Mouse (Mus musculus): Measurements from ENCODE around the gene Apol9a. TPM values are rescaled to one million over a fixed set of nuclear protein-coding genes. Genes with fewer than 3 reads are reported as not detected.

Gene Apol9a
- polyA plus RNA-seq, 1 experiment from 2014 or later: not detected

DNA sequence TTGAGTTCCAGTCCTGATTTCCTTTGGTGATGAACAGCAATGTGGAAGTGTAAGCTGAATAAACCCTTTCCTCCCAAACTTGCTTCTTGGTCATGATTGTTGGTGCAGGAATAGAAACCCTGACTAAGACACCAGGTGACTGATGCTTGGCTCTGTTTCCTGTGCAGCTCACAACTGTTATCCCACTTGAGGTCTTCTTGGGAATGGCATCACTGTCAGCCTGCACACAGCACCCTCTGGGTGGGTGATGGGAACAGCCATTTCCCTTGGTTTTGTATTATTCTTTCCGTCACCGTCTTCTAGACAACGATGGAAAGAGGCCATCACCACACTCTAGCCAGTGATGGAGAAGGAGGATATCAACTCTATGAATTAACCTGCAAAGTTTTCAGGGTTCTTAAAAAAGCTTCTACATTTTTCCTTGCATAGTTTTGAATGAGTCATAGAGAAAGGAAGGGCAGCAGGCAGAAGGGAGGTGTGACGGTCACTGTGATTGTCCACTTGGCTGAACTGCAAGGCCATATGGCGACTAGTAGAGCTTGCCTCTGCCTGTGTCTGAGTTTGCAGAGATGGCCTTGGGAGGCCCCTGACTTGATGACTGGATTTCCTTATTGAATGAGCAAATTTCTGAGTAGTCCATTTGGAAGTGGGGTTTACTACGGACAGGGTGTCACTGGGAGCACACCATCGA is 26.4 kb downstream of the Apol9a start:
- DNase-seq (ENCODE audit: low spot score) (no peak), ATAC-seq (replicated peaks; ENCODE audit: low FRiP score) (no peak)
- no peaks in the 10 kb centered on the region for H3K4me1 ChIP-seq (replicated peaks; ENCODE audit: control insufficient read depth, insufficient read depth, low read length)
- 90% methylated on average over 7 of the region's 7 CpGs for WGBS
- no peaks in the 10 kb centered on the region for H3K27me3 ChIP-seq (ENCODE audit: control insufficient read depth, insufficient read depth, low read length)
- no peak overlapping the region for H3K4me3 ChIP-seq (ENCODE audit: low read depth, low read length)
- no peak overlapping the region for H3K9ac ChIP-seq (ENCODE audit: low read length)
- H3K36me3 ChIP-seq (ENCODE audit: control insufficient read depth, insufficient read depth, low read length): no peaks in the 10 kb centered on the region
- H3K27ac ChIP-seq (ENCODE audit: low read depth, low read length): no peak overlapping the region
- H3K4me2 ChIP-seq (ENCODE audit: low read depth, low read length, severe bottlenecking): no peak overlapping the region
- no peaks in the 10 kb centered on the region for H3K9me3 ChIP-seq (ENCODE audit: control insufficient read depth, low read length)

DNA sequence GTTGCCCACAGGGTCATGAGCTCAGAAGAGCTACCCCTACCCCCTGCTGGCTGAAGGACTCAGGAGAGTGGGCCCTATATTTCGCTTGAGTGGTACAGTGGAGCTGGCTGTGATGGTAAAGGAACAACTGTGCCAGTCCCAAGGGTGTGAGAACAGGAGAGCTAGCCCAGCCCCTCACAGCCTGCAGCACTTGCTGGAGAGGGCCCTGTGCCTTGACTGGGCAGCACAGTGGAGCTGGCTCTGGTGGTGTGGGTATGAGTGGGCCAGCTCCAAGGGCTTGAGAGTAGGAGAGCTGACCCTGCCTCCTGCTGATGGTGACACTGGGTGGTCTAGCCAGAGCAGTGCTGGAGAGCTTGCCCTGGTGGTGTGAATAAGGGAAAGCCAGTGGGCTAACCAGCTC is 28.1 kb downstream of the Apol9a start:
- no peak for ATAC-seq (replicated peaks; ENCODE audit: low FRiP score)

DNA sequence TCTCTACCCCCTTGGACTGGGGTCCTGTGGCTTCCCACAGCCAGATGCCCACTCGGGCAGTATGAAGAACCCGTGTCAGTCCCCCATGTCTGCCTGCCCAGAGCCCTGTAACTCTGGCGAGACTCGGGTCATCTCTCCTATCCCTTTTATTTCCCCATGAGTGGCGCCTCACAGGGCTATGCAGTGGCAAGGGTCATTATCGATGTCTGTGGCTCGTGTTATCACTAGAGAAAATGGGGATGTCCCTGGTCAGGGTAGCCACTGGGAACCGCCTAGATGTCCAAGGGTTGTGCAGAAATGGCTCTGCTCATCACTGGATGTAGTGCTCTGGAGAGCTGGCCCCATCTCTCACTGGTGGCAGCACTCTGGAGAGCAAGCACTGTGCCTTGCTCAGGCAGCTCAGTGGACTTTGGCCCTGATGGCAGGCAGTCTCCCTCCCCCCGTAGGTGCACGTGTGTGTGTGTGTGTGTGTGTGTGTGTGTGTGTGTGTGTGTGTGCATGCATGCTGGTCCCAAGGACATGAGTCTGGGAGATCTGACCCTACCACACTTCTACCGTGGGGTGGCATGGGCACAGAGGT is 28.6 kb downstream of the Apol9a start:
- DNase-seq (ENCODE audit: low spot score): no peak
- Histone ChIP-seq H3K4me3 (ENCODE audit: low read depth, low read length) (no peak overlapping the region), H3K9ac (ENCODE audit: low read length) (no peak overlapping the region), H3K4me1 (replicated peaks; ENCODE audit: control insufficient read depth, insufficient read depth, low read length) (no peaks in the 10 kb centered on the region), H3K27ac (ENCODE audit: low read depth, low read length) (no peak overlapping the region), H3K9me3 (ENCODE audit: control insufficient read depth, low read length) (no peaks in the 10 kb centered on the region), H3K27me3 (ENCODE audit: control insufficient read depth, insufficient read depth, low read length) (no peaks in the 10 kb centered on the region), H3K4me2 (ENCODE audit: low read depth, low read length, severe bottlenecking) (no peak overlapping the region), H3K36me3 (ENCODE audit: control insufficient read depth, insufficient read depth, low read length) (no peaks in the 10 kb centered on the region)
- no peak for ATAC-seq (replicated peaks; ENCODE audit: low FRiP score)
- 87% methylated on average over 10 of the region's 11 CpGs for WGBS

More for the DNA sequence above, 28.1 kb downstream of the Apol9a start:
- Histone ChIP-seq H3K27me3 (ENCODE audit: control insufficient read depth, insufficient read depth, low read length) (no peaks in the 10 kb centered on the region), H3K4me1 (replicated peaks; ENCODE audit: control insufficient read depth, insufficient read depth, low read length) (no peaks in the 10 kb centered on the region), H3K36me3 (ENCODE audit: control insufficient read depth, insufficient read depth, low read length) (no peaks in the 10 kb centered on the region), H3K9me3 (ENCODE audit: control insufficient read depth, low read length) (no peaks in the 10 kb centered on the region), H3K4me3 (ENCODE audit: low read depth, low read length) (no peak overlapping the region), H3K9ac (ENCODE audit: low read length) (no peak overlapping the region), H3K27ac (ENCODE audit: low read depth, low read length) (no peak overlapping the region), H3K4me2 (ENCODE audit: low read depth, low read length, severe bottlenecking) (no peak overlapping the region)
- WGBS: 76% methylated on average over 1 of the region's 1 CpGs
- DNase-seq (ENCODE audit: low spot score): no peak

DNA sequence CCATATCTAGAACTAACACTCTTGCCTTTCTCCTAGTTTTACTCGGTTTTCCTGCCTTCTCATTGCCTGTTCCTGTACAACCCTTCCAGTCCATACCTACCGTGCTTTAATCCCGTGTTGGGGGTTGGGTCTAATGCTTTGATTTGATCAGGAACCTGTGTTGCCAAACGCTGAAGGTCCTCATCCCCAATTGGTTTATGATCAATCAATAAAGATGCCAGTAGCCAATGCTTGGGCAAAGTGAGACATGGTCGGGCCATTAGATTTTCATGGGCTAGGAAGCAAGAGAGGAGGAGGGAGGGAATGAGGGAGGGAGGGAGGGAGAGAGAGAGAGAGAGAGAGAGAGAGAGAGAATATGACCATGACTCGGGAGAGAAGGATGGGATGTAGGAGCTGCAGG is 29.5 kb downstream of the Apol9a start:
- no peak overlapping the region for H3K4me2 ChIP-seq (ENCODE audit: low read depth, low read length, severe bottlenecking)
- no peak overlapping the region for H3K27ac ChIP-seq (ENCODE audit: low read depth, low read length)
- H3K9ac ChIP-seq (ENCODE audit: low read length): no peak overlapping the region
- ATAC-seq (replicated peaks; ENCODE audit: low FRiP score) (no peak), DNase-seq (ENCODE audit: low spot score) (no peak)
- H3K27me3 ChIP-seq (ENCODE audit: control insufficient read depth, insufficient read depth, low read length): no peaks in the 10 kb centered on the region
- no peaks in the 10 kb centered on the region for H3K36me3 ChIP-seq (ENCODE audit: control insufficient read depth, insufficient read depth, low read length)
- no peaks in the 10 kb centered on the region for H3K9me3 ChIP-seq (ENCODE audit: control insufficient read depth, low read length)
- 86% methylated on average over 6 of the region's 6 CpGs for WGBS
- no peaks in the 10 kb centered on the region for H3K4me1 ChIP-seq (replicated peaks; ENCODE audit: control insufficient read depth, insufficient read depth, low read length)
- H3K4me3 ChIP-seq (ENCODE audit: low read depth, low read length): no peak overlapping the region

DNA sequence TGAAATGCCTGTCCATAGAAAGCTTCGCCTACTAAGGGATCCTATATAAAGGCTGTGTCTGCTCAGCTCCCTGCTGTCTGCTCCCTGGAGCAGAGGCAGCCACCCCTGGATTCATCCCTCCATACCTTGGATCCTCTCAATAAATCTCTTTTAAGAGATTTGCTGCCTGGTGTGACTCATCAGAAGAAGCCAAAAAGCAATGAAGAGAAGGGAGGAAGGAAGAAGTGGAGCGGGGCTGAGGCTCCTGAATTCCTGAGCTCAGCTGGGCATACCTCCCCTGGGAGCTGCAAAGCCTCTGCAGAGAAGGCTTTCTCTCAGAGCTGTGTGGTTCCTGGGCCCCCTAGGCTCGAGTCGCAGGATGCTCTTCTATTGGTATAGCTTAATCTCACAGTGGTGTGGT is 31.0 kb downstream of the Apol9a start:
- 38% methylated on average over 4 of the region's 4 CpGs for WGBS
- no peaks in the 10 kb centered on the region for H3K9me3 ChIP-seq (ENCODE audit: control insufficient read depth, low read length)
- H3K4me1 ChIP-seq (replicated peaks; ENCODE audit: control insufficient read depth, insufficient read depth, low read length): no peaks in the 10 kb centered on the region
- no peak overlapping the region for H3K9ac ChIP-seq (ENCODE audit: low read length)
- DNase-seq (ENCODE audit: low spot score) (no peak), ATAC-seq (replicated peaks; ENCODE audit: low FRiP score) (no peak)
- H3K27me3 ChIP-seq (ENCODE audit: control insufficient read depth, insufficient read depth, low read length): no peaks in the 10 kb centered on the region
- H3K4me3 ChIP-seq (ENCODE audit: low read depth, low read length): no peak overlapping the region
- H3K4me2 ChIP-seq (ENCODE audit: low read depth, low read length, severe bottlenecking): no peak overlapping the region
- no peaks in the 10 kb centered on the region for H3K36me3 ChIP-seq (ENCODE audit: control insufficient read depth, insufficient read depth, low read length)
- no peak overlapping the region for H3K27ac ChIP-seq (ENCODE audit: low read depth, low read length)

DNA sequence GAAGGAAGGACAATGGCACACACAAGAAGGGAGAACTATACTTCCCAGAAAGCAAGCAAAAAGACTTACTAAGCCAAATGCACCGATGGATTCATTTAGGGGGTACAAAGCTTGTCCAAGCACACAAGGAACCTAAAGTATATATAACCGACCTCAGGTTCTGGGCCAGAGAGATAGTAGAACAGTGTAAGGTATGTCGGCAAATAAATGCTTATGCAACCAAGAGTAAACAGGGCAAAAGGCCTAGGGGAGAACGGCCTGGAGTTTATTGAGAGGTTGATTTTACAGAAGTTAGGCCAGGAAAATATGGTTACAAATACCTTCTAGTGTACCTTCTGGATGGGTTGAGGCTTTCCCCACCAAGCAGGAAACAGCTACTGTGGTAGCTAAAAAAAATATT is 33.5 kb downstream of the Apol9a start:
- WGBS: 95% methylated on average over 4 of the region's 4 CpGs
- no peak overlapping the region for H3K9ac ChIP-seq (ENCODE audit: low read length)
- H3K4me2 ChIP-seq (ENCODE audit: low read depth, low read length, severe bottlenecking): no peak overlapping the region
- H3K36me3 ChIP-seq (ENCODE audit: control insufficient read depth, insufficient read depth, low read length): no peaks in the 10 kb centered on the region
- no peaks in the 10 kb centered on the region for H3K9me3 ChIP-seq (ENCODE audit: control insufficient read depth, low read length)
- H3K27ac ChIP-seq (ENCODE audit: low read depth, low read length): no peak overlapping the region
- H3K27me3 ChIP-seq (ENCODE audit: control insufficient read depth, insufficient read depth, low read length): no peaks in the 10 kb centered on the region
- no peaks in the 10 kb centered on the region for H3K4me1 ChIP-seq (replicated peaks; ENCODE audit: control insufficient read depth, insufficient read depth, low read length)
- no peak overlapping the region for H3K4me3 ChIP-seq (ENCODE audit: low read depth, low read length)
- DNase-seq (ENCODE audit: low spot score): no peak
- no peak for ATAC-seq (replicated peaks; ENCODE audit: low FRiP score)

DNA sequence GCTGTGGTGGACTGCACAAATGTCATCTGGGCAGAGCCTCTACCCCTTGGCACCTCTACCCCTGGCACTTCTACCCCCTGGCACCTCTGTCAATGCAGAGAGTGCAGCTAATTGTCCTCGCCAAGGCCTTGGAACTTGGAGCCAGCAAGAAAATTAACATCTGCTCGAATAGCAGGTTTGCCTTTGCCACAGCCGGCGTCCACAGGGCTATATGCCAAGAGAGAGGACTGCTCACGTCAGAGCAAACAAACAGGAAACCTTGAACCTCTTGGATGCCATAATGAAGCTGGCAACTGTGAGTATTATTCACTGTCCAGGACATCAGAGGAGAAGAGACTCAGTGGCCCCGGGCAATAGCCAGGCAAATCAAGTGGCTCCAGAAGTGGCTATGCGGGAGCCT is 34.0 kb downstream of the Apol9a start:
- Histone ChIP-seq H3K36me3 (ENCODE audit: control insufficient read depth, insufficient read depth, low read length) (no peaks in the 10 kb centered on the region), H3K4me3 (ENCODE audit: low read depth, low read length) (no peak overlapping the region), H3K27ac (ENCODE audit: low read depth, low read length) (no peak overlapping the region), H3K4me1 (replicated peaks; ENCODE audit: control insufficient read depth, insufficient read depth, low read length) (no peaks in the 10 kb centered on the region), H3K4me2 (ENCODE audit: low read depth, low read length, severe bottlenecking) (no peak overlapping the region), H3K9ac (ENCODE audit: low read length) (no peak overlapping the region), H3K9me3 (ENCODE audit: control insufficient read depth, low read length) (no peaks in the 10 kb centered on the region), H3K27me3 (ENCODE audit: control insufficient read depth, insufficient read depth, low read length) (no peaks in the 10 kb centered on the region)
- ATAC-seq (replicated peaks; ENCODE audit: low FRiP score): no peak
- DNase-seq (ENCODE audit: low spot score): no peak
- 88% methylated on average over 7 of the region's 7 CpGs for WGBS

DNA sequence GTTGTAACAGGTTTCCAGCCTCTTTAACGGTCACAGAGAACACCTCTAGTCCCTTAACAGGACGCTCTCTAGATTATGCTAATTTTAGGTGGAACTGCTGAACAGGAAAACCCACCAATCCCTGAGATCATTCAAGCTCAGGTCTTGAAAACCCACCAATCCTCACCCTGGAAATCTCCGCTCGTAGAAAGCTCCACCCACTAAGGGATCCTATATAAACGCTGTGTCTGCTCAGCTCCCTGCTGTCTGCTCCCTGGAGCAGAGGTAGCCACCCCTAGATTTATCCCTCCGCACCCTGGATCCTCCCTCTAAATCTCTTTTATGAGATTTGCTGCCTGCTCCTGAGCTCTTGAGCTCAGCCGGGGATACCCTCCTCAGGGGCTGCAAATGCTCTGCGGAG is 40.3 kb downstream of the Apol9a start:
- 92% methylated on average over 8 of the region's 8 CpGs for WGBS

DNA sequence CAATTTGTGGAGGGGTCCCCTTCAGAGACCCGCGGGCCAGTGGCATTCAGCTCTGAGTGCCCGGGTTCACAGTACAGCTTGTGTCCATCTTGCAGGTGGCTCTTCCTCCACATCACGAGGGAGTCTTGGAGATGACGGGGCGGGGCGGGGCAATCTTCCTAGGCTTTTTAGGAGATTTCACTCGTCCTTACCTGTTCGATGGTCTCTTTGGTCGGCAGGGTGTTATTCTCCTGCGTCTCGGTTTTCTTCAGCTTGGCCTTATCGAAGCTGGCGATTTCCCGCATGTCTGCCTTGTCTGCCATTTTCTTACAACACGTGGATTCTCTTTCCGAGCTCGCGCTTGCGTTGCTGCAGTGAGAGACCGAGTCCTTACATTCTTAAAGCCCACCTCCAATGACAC is 41.0 kb downstream of the Apol9a start:
- Histone ChIP-seq H3K4me3 (ENCODE audit: low read depth, low read length) (no peak overlapping the region), H3K36me3 (ENCODE audit: control insufficient read depth, insufficient read depth, low read length) (no peaks in the 10 kb centered on the region), H3K4me1 (replicated peaks; ENCODE audit: control insufficient read depth, insufficient read depth, low read length) (peaks cover 2% of the 10 kb centered on the region; the same call in 1 of the 2 replicates), H3K9me3 (ENCODE audit: control insufficient read depth, low read length) (no peaks in the 10 kb centered on the region), H3K27ac (ENCODE audit: low read depth, low read length) (no peak overlapping the region), H3K4me2 (ENCODE audit: low read depth, low read length, severe bottlenecking) (no peak overlapping the region), H3K27me3 (ENCODE audit: control insufficient read depth, insufficient read depth, low read length) (no peaks in the 10 kb centered on the region), H3K9ac (ENCODE audit: low read length) (no peak overlapping the region)
- no peak for DNase-seq (ENCODE audit: low spot score)
- WGBS: 95% methylated on average over 21 of the region's 21 CpGs
- ATAC-seq (replicated peaks; ENCODE audit: low FRiP score): no peak

More for the DNA sequence above, 40.3 kb downstream of the Apol9a start:
- Histone ChIP-seq H3K4me1 (replicated peaks; ENCODE audit: control insufficient read depth, insufficient read depth, low read length) (peaks cover 2% of the 10 kb centered on the region; the same call in 1 of the 2 replicates), H3K4me3 (ENCODE audit: low read depth, low read length) (no peak overlapping the region), H3K27ac (ENCODE audit: low read depth, low read length) (no peak overlapping the region), H3K9ac (ENCODE audit: low read length) (no peak overlapping the region), H3K9me3 (ENCODE audit: control insufficient read depth, low read length) (no peaks in the 10 kb centered on the region), H3K27me3 (ENCODE audit: control insufficient read depth, insufficient read depth, low read length) (no peaks in the 10 kb centered on the region), H3K36me3 (ENCODE audit: control insufficient read depth, insufficient read depth, low read length) (no peaks in the 10 kb centered on the region), H3K4me2 (ENCODE audit: low read depth, low read length, severe bottlenecking) (no peak overlapping the region)
- ATAC-seq (replicated peaks; ENCODE audit: low FRiP score) (no peak), DNase-seq (ENCODE audit: low spot score) (no peak)

Measured in forebrain, embryonic 11.5 days (tissue).